Mouse (Mus musculus) kidney, postnatal 14 days (tissue): ENCODE data around the gene Pak7.
A peak's percentile ranks its signal among the peaks of the same experiment; 100 is the strongest.

Experiments used
- DNase-seq: peaks from one replicate; pipeline ENCODE4 v3.0.0; 2022; ENCODE audit warnings: mixed read lengths

Gene Pak7

GRCm38 (mm10) chr2:136150752-136151151, 237.0 kb downstream of the Pak7 start:
- no peak for DNase-seq

DNA sequence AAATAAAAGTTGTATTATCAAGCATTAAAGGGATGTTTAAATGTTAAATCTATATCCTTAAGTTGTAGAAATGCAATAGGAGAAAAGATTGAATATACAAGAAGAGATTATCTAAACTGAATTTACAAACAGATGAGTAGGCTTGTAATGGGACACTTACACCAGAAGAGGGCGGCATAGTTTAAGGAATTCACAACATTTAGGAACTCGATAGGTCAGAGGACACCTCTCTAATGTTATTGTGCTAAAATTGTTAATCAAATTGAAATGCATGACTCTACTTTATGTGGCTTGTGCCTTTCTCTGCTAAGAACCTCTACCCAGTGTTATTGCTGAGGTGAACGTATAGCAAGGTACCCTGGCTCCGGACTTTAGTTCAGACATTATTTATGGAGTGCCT, 238.2 kb downstream of the Pak7 start:
- DNase-seq: peak; percentile 16

GRCm38 (mm10) chr2:136148999-136149398, 238.8 kb downstream of the Pak7 start:
- peak; percentile 77 for DNase-seq

DNA sequence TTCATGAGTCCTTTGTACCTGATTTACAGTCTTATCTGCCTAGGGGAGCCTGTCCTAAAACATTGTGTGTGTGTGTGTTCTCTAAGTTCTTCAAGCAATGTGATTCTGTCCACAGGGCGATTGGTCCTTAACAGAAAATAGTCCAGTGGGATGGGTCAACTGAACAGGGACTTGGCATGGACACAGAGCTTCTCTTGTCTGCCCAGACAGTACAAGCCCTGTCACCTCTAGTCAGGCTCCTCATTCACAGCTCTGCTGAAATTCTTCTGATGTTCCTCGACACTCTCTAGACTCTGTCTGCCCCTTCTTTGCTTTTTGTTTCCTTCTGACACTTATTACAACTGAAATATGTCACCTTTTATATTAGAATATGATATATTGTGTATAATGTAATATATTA, 247.0 kb downstream of the Pak7 start:
- no peak for DNase-seq

- DNase-seq: peak; percentile 25
Observed at GRCm38 (mm10) chr2:136139159-136140069, 248.4 kb downstream of the Pak7 start.

- no peak for DNase-seq
Observed at GRCm38 (mm10) chr2:136138451-136138850, 249.3 kb downstream of the Pak7 start.

GRCm38 (mm10) chr2:136121867-136122266, 265.9 kb downstream of the Pak7 start:
- peak; percentile 58 for DNase-seq

- DNase-seq: no peak
Observed at GRCm38 (mm10) chr2:136118006-136118405, 269.8 kb downstream of the Pak7 start.

GRCm38 (mm10) chr2:136113374-136113773, 274.4 kb downstream of the Pak7 start:
- DNase-seq: no peak

DNA sequence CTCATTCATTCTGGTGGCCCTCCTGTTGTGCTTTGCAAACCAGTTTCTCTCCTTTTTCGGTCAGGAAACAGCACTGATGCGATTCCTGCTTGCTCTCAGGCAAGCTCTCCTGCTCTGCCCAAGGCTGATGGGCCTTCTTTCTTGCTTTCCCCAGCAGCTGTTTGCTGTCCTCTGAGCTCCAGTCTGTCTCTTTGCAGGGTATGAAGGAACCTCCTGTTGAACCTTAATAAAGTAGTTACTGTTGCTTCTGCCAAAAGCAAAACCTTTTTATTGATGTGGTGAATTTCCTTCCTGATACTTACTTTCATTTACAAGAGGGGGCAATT, 278.8 kb downstream of the Pak7 start:
- no peak for DNase-seq

- no peak for DNase-seq
Observed at GRCm38 (mm10) chr2:136108124-136109037, 279.4 kb downstream of the Pak7 start.

DNA sequence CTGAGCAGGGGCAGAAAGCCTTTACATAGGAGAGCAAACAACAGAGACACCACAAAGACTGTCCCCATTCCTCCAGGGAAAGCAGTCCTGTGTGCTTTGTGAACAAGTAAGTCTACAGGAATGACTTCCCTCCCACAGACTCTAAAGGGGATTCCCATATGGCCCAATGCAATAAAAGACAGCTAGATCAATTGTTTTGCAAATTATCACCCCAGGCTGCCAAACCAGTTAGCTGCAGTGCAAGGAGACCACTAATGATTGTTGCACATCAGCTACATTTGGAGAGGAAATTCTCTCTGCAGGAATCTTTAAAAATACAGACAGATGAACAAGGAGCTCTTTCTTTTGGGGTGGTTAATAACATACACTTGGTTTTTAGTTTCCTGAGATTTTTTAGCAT, 280.2 kb downstream of the Pak7 start:
- no peak for DNase-seq

DNA sequence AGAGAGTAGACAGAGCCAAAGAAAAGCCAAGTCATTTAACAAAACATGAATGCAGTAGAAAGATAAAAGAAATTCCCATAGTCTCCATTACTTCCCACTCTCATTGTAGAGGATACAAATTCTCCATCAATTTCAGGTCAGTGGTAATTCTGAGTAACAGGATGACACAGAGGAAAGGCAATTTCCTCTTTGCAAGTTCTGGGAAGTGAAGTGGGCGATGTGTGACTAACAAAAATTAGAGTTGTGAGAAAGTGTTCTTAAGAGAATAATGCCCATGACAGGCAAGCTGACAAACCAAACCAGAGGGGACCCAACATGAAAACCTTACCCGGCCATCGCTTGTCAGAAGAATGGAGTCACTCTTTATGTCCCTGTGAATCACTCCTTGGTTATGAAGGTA, 290.6 kb downstream of the Pak7 start:
- no peak for DNase-seq

DNA sequence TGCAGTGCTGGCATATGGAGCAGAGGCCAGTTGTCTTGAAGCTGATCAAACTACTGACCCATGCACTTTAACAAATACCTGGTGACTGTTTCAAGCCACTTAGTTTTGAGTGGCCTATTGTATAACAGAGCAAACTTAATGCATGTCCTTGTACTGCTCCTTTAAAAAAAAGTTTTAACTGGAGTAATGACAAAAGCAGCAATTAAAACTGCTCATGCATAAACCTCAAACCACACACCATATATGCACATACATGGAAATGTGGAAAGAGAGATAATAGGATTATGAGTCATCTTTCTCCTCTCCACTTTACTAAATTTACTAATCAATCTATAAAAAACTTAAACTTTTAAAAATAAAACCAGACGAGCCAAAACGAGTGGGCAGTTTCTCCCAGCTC, 291.8 kb downstream of the Pak7 start:
- no peak for DNase-seq

- DNase-seq: no peak
Observed at GRCm38 (mm10) chr2:136064356-136064755, 323.4 kb downstream of the Pak7 start.

GRCm38 (mm10) chr2:136059029-136059669, 328.6 kb downstream of the Pak7 start:
- no peak for DNase-seq

DNA sequence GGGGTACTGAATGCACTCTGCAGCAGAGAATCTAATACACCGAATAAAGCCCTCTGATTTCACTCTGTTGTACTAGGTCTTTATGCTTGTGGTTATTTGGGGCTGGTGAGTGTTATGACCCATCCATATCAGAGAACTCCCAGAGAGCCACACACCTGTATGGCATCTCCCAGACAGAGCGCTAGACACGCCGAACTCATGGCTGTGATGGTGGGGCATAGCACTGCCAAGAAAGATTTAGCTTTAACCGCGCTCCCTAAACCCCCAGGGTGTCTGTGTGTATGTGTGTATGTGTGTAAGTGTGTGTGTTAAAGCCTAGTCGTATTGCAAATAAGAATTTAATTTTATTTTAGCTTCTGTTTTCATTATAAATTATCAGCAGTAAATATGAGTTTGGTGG, 329.4 kb downstream of the Pak7 start:
- no peak for DNase-seq

- peak; percentile 10 for DNase-seq
Observed at GRCm38 (mm10) chr2:136057861-136058331, 329.9 kb downstream of the Pak7 start.

- DNase-seq: no peak
Observed at GRCm38 (mm10) chr2:136051688-136052289, 336.0 kb downstream of the Pak7 start, which contains the start of gene Lamp5. TSS of gene Lamp5 (plus strand) at chr2:136052239.

- DNase-seq: no peak
Observed at GRCm38 (mm10) chr2:136050793-136051615, 336.8 kb downstream of the Pak7 start.

- DNase-seq: no peak
Observed at GRCm38 (mm10) chr2:136048464-136048863, 339.3 kb downstream of the Pak7 start.
